Mouse (Mus musculus): Measurements from ENCODE around the gene 4932438A13Rik. TPM values are rescaled to one million over a fixed set of nuclear protein-coding genes. Genes with fewer than 3 reads are reported as not detected.

4932438A13Rik gene
- polyA plus RNA-seq, 1 experiment = 10.7 TPM

GRCm38 (mm10) chr3:37073211-37073610 is 210.3 kb downstream of the 4932438A13Rik start:
- Histone ChIP-seq H3K4me1 (ENCODE audit: control insufficient read depth, insufficient read depth, low read length) (no peaks in the 10 kb centered on the region), H3K4me3 (replicated peaks; ENCODE audit: extremely low read depth, low read depth, low read length) (no peak overlapping the region)
- TF ChIP-seq CTCF (IDR thresholded peaks at IDR 0.05; ENCODE audit: insufficient read depth, low read length) = peak; percentile 54; the same call in 1 of the 2 replicates
- TF ChIP-seq POLR2A (IDR thresholded peaks at IDR 0.05; ENCODE audit: borderline replicate concordance, extremely low read depth, low read depth, low read length) = no peak
- DNase-seq = peak; percentile 12

- Histone ChIP-seq H3K4me3 (replicated peaks; ENCODE audit: extremely low read depth, low read depth, low read length) (no peak overlapping the region), H3K4me1 (ENCODE audit: control insufficient read depth, insufficient read depth, low read length) (no peaks in the 10 kb centered on the region)
- WGBS = 58% methylated on average over 4 of the region's 4 CpGs
- TF ChIP-seq POLR2A (IDR thresholded peaks at IDR 0.05; ENCODE audit: borderline replicate concordance, extremely low read depth, low read depth, low read length) (no peak), CTCF (IDR thresholded peaks at IDR 0.05; ENCODE audit: insufficient read depth, low read length) (no peak)
- no peak for DNase-seq
These were observed 222.0 kb downstream of the 4932438A13Rik start for GRCm38 (mm10) chr3:37084860-37085259.

- H3K4me3 ChIP-seq (replicated peaks; ENCODE audit: extremely low read depth, low read depth, low read length) = no peak overlapping the region
- DNase-seq = no peak
- TF ChIP-seq CTCF (IDR thresholded peaks at IDR 0.05; ENCODE audit: insufficient read depth, low read length) (no peak), POLR2A (IDR thresholded peaks at IDR 0.05; ENCODE audit: borderline replicate concordance, extremely low read depth, low read depth, low read length) (no peak)
- H3K4me1 ChIP-seq (ENCODE audit: control insufficient read depth, insufficient read depth, low read length) = no peaks in the 10 kb centered on the region
These were observed 227.8 kb downstream of the 4932438A13Rik start for GRCm38 (mm10) chr3:37090721-37091120.

Other genes with a start within 250 kb of the 4932438A13Rik start
- gene Bbs7, start 249.6 kb upstream of the 4932438A13Rik start, polyA plus RNA-seq (2012; rRNA removed) = 3.7 and 4.6 TPM in 2 replicates
- gene Trpc3, start 172.9 kb upstream of the 4932438A13Rik start, polyA plus RNA-seq (2012; rRNA removed) = 2.6 and 3.6 TPM in 2 replicates
- not detected in 2 replicates for gene Adad1, start 200.4 kb downstream of the 4932438A13Rik start, polyA plus RNA-seq (2012; rRNA removed)